Mouse (Mus musculus): ENCODE data around the gene Pold1.

GRCm38 (mm10) chr7:44486927-44487575 is 61.6 kb downstream of the Pold1 start:
- TF ChIP-seq CTCF (IDR thresholded peaks at IDR 0.05; ENCODE audit: borderline replicate concordance, insufficient read depth, low read length): no peak
- TF ChIP-seq POLR2A (IDR thresholded peaks at IDR 0.05; ENCODE audit: low read depth, low read length): no peak

Measured in embryonic fibroblast, embryonic 13.5 days (primary cell).